Mouse (Mus musculus) megakaryocyte, embryonic 14.5 days (primary cell): ENCODE data around the gene Iqck.

Experiments
- FLI1 ChIP-seq: IDR thresholded peaks from 2 replicates; pipeline ENCODE4 v1.6.1; 2012; ENCODE audit warnings: low read length, inconsistent platforms, mixed read lengths
- GATA1 ChIP-seq: IDR thresholded peaks from 3 replicates; pipeline ENCODE4 v1.6.1; 2012; ENCODE audit warnings: mixed read lengths, low read length, inconsistent platforms, borderline replicate concordance

DNA sequence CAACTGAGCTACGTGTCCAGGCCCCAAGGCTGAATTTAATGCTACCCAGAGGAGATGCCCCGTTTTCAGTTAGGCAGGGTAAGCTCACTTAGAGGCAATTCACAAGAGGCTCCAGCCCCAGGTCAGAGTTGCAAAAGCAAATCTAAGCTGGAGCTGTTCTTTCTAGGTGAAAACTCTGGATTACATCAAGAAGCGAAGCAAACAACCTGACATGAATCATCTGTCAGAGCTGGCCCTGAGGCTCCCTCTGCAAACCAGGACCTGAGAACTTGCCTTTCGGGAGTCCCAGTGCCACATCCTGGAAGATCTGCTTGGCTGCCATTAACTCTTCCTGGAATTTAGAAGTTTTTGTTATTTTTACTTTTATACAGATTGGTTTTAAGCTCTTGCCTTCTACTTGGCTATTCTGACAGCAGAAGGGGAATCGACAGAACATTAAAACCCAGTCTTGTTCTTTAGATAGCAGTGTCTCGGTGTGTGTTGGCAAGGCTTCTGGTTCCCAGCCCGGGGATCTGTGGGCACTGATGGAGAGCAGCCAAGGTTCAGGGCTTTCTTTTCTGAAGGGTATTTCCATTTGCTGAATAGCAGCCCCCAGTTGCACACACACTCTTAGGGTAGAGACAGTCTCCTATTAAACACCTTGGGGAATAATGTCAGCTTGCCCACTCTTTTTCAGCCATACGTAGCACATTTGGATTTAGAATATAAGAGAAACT is 14.4 kb upstream of the Iqck start:
- no peak for TF ChIP-seq GATA1
- no peak for TF ChIP-seq FLI1
